Mouse (Mus musculus) adipocyte (in vitro differentiated cells): ENCODE measurements around the gene Kcnq5.
"Not testable (repeated sequence)": the region's sequence is repeated elsewhere in the genome, so short reads cannot be mapped to it uniquely, and the experiment has no call there.

Source experiments
- DNase-seq: peaks from one replicate; pipeline ENCODE4 v3.0.0-alpha.2; 2016; ENCODE audit warnings: low spot score

The Kcnq5 gene

GRCm38 (mm10) chr1:21486266-21486665 lies 475.5 kb downstream of the Kcnq5 start:
- DNase-seq = no peak

GRCm38 (mm10) chr1:21469311-21469710 lies 492.4 kb downstream of the Kcnq5 start:
- no peak for DNase-seq

DNA sequence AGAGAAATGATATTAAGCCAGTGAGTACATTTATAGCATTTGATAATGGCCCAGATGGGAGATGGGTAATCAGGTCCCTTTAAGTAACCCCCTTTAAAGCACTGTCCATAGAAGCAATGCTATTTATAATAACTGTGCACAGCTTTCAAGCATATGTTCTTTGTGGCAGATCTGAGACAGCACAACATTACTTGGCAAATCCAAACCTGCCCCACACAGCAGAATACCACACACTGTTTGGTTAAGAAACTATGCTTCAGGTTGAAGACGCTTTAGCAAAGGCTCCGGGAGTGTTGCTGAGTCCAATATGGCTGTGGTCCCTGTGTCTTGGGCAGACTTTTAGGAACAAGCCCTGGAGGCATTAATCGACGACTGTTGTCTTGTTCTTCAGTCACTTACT lies 495.3 kb downstream of the Kcnq5 start:
- no peak for DNase-seq

GRCm38 (mm10) chr1:21460941-21461689 lies 500.6 kb downstream of the Kcnq5 start:
- no peak for DNase-seq

DNA sequence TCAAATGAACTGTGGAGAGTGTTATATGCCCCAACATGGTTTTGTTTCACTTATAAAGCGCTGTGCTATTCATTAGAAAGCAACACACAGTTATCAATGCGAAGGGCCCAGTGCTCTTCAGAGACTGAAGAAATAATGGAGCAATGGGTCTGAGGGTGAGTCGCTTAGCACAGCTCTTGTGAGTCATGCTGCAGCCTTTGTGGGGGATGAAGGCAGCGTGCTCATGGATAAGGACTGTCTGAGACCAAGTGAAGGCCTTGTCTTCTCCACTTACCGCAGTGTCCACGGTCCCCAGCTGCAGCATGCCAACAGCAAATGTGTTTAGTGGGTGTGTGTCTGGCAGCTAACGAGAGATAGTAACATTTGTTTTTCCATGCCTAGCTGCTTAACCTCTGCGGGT lies 503.2 kb downstream of the Kcnq5 start:
- DNase-seq = no peak

DNA sequence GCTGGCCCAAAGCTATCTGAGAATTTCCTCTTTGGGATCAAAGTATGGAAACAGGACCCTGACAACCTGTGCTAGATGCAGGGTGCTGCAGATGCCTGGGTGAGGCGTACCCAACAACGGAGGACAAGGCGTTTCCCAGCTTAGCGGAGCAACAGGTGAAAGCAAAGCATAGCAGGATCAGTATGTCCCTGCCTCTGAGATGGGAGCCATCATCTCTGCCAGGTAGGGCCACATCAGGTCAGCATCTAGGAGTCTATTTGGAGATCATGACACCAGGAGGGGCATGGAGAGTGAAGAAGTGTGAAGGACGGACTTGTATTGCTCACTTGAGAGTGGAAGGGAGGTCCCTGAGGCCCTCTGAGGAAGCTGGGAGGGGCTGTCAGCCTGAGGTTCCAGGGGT lies 505.8 kb downstream of the Kcnq5 start:
- no peak for DNase-seq

DNA sequence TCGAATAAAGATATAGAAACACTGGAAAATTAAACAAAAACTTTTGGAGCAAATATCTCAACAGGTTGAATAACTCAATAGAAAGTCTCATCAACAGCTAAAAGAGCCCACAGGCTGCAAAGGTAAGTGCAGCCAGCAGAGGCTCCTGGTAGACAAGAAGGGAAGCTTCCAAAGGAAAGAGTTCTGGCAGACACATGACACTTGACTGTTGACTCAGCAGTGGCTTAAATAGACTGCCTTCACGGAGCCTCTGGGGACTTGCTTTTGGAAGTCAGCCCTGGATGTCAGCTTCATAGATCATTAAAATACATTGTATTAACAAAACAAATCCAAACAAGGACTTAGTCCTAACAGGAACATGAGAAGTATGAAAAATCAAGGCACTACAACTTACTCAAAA lies 513.5 kb downstream of the Kcnq5 start:
- peak; percentile 9 for DNase-seq

- no peak for DNase-seq
These were observed 525.0 kb downstream of the Kcnq5 start for GRCm38 (mm10) chr1:21436753-21437152.

DNA sequence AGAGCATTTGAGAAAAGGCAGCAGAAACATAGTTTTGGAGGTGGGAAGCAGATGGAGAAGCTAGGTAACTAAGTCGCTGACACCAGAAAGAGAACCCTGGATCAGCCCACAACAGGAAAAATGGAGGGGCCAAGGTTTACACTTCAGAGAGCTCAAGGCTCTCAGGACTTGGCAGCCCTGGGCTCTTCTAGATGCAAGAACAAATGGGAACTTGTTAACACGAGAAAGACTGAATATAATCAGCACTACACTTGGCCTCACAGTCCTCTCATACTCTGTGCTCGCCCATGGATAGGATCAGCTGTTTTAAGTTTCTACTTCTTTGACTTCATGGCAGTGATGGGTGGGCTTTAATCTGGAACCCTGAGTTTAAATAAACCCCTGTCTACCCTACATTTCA lies 526.9 kb downstream of the Kcnq5 start:
- DNase-seq = no peak

DNA sequence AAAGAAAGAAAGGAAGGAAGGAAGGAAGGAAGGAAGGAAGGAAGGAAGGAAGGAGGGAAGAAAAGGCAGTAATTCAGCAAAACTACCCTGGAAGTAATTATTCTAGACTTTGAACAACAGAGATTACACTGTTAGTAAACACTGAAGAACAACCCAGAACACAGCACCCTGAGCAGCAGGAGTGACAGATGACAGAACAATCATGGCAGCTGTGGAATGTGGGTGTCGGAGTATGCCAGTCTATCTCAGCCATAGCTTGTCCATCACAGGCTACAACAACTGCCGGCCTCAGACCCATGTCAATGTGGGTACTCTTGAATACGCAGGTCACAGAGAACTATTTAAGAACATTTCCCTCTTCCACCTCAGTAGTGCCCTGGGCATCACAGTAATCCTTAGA lies 530.1 kb downstream of the Kcnq5 start:
- DNase-seq = no peak

GRCm38 (mm10) chr1:21428079-21428478 lies 533.7 kb downstream of the Kcnq5 start:
- no peak for DNase-seq

- DNase-seq = no peak
These were observed 536.1 kb downstream of the Kcnq5 start for GRCm38 (mm10) chr1:21425654-21426053.

DNA sequence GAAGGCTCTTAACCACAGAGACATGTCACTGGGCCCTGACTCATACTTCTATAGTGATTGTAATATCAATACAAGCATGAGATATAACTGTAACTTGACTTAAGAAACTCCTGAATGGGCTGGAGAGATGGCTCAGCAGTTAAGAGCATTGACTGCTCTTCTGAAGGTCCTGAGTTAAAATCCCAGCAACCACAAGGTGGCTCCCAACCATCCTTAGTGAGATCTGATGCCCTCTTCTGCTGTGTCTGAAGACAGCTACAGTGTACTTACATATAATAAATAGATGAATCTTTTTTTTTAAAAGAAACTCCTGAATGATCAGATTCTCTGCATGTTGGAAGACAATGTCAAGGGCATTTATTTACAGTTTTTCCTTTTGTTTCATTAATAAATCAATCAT lies 542.4 kb downstream of the Kcnq5 start:
- no peak for DNase-seq

- no peak for DNase-seq
These were observed 549.6 kb downstream of the Kcnq5 start for GRCm38 (mm10) chr1:21412197-21412555.

- DNase-seq = peak; percentile 65
These were observed 550.2 kb downstream of the Kcnq5 start for GRCm38 (mm10) chr1:21411331-21412196.

- no peak for DNase-seq
These were observed 554.5 kb downstream of the Kcnq5 start for GRCm38 (mm10) chr1:21407266-21407665.

- DNase-seq = no peak
These were observed 558.9 kb downstream of the Kcnq5 start for GRCm38 (mm10) chr1:21402804-21403203.

- DNase-seq = no peak
These were observed 570.5 kb downstream of the Kcnq5 start for GRCm38 (mm10) chr1:21391138-21391671.

GRCm38 (mm10) chr1:21383256-21383655 lies 578.5 kb downstream of the Kcnq5 start, which contains the start of gene Khdc1b:
TSS of gene Khdc1b (plus strand) at chr1:21383556.
- no peak for DNase-seq

DNA sequence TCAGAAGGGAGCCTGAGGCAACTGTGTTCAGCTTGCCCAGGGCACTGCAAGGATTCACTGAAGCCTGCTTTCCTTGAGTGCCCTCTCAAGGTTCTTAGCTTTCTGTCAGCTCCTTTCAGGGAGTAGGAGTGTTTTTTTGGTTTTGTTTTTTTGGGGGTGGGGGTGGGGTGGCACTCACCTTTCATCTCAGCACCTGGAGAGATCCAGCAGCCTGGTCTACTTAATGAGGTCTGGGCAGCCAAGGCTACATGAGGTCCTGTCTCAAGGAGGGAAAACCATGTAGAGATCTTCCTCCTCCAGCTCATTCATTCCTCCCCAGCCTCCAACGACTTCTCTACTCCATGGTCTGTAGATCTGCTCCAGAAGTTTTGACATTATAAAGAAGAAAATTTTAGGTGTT lies 593.7 kb downstream of the Kcnq5 start, which contains the start of gene Khdc1c:
Gene Khdc1c, plus strand, starts transcription at position 301 of the 400 bp plus-strand sequence.
- not testable (repeated sequence) for DNase-seq

- DNase-seq = no peak
These were observed 612.4 kb downstream of the Kcnq5 start, which contains the start of gene Khdc1a for GRCm38 (mm10) chr1:21349341-21349740. TSS of gene Khdc1a (plus strand) at chr1:21349641.
